Comparison of ENCODE assay signal across 9 mouse cellular contexts in genomic region chr9:103013366-103013765, GRCm38 (mm10). TPM values are rescaled to one million over a fixed set of nuclear protein-coding genes. Genes with fewer than 3 reads are reported as not detected.
DNase-seq lines count a peak whose midpoint lies in the region; ATAC-seq and TF ChIP-seq lines count a peak whose summit lies in the region.
"Had no signal": no experiment of that assay in that cellular context is flagged by ENCODE, and none has a peak within 500 bp of the region (broad histone marks: within the 10 kb centered on the region; RNA-seq: fewer than 3 reads in every experiment).

No protein-coding gene starts in this region.

- H3K4me3 ChIP-seq in forebrain, embryonic 11.5 days (ENCODE audit: low read depth, low read length), result no peak overlapping the region
- no peak overlapping the region for H3K4me3 ChIP-seq in forebrain, embryonic 12.5 days (replicated peaks)
- H3K4me3 ChIP-seq in thymus, adult 2 months (ENCODE audit: control insufficient read depth, insufficient read depth, low read length), result no peak overlapping the region
- no peak overlapping the region for H3K4me3 ChIP-seq in lung, adult 2 months (replicated peaks; ENCODE audit: extremely low read depth, low read depth, low read length)
- H3K4me3 ChIP-seq in stomach, postnatal 0 days (ENCODE audit: low read depth, low read length), result no peak overlapping the region
- H3K4me3 ChIP-seq: heart, embryonic 13.5 days had no signal

- no peaks in the 10 kb centered on the region for H3K9me3 ChIP-seq in forebrain, embryonic 11.5 days (ENCODE audit: control insufficient read depth, low read length)
- H3K9me3 ChIP-seq in forebrain, embryonic 12.5 days, result no peaks in the 10 kb centered on the region
- no peaks in the 10 kb centered on the region for H3K9me3 ChIP-seq in stomach, postnatal 0 days (ENCODE audit: control insufficient read depth, low read length)
- H3K9me3 ChIP-seq: heart, embryonic 13.5 days had no signal

- H3K27me3 ChIP-seq in forebrain, embryonic 11.5 days (ENCODE audit: control insufficient read depth, insufficient read depth, low read length), result peaks cover 8% of the 10 kb centered on the region
- H3K27me3 ChIP-seq in forebrain, embryonic 12.5 days, result peaks cover 22% of the 10 kb centered on the region
- no peaks in the 10 kb centered on the region for H3K27me3 ChIP-seq in thymus, adult 2 months (ENCODE audit: control insufficient read depth, insufficient read depth, low read length)
- H3K27me3 ChIP-seq in stomach, postnatal 0 days (ENCODE audit: control insufficient read depth, insufficient read depth, low read length), result no peaks in the 10 kb centered on the region

- whole genome bisulfite sequencing in forebrain, embryonic 11.5 days, result 4% methylated on average over 5 of the region's 5 CpGs
- 13% methylated on average over 5 of the region's 5 CpGs for WGBS in forebrain, embryonic 12.5 days
- WGBS in thymus, adult 2 months, result 18% methylated on average over 5 of the region's 5 CpGs
- WGBS in lung, adult 2 months, result 8% methylated on average over 5 of the region's 5 CpGs
- 10% methylated on average over 5 of the region's 5 CpGs for WGBS in stomach, postnatal 0 days

- no peak for TF ChIP-seq POLR2A in thymus, adult 2 months (IDR thresholded peaks at IDR 0.05; ENCODE audit: control insufficient read depth, extremely low read depth, insufficient read depth, low read length, poor library complexity)
- no peak for TF ChIP-seq POLR2A in lung, adult 2 months (IDR thresholded peaks at IDR 0.05; ENCODE audit: borderline replicate concordance, extremely low read depth, low read depth, low read length)

- no peak overlapping the region for H3K27ac ChIP-seq in forebrain, embryonic 11.5 days (ENCODE audit: low read depth, low read length)
- H3K27ac ChIP-seq in forebrain, embryonic 12.5 days, result no peak overlapping the region
- no peak overlapping the region for H3K27ac ChIP-seq in thymus, adult 2 months (ENCODE audit: control insufficient read depth, insufficient read depth, low read length)
- no peak overlapping the region for H3K27ac ChIP-seq in stomach, postnatal 0 days (replicated peaks)
- H3K27ac ChIP-seq: heart, embryonic 13.5 days had no signal

- H3K36me3 ChIP-seq in forebrain, embryonic 11.5 days (ENCODE audit: control insufficient read depth, insufficient read depth, low read length), result no peaks in the 10 kb centered on the region
- H3K36me3 ChIP-seq in forebrain, embryonic 12.5 days (replicated peaks), result no peaks in the 10 kb centered on the region
- no peaks in the 10 kb centered on the region for H3K36me3 ChIP-seq in thymus, adult 2 months (ENCODE audit: control insufficient read depth, insufficient read depth, low read length)
- H3K36me3 ChIP-seq in stomach, postnatal 0 days (ENCODE audit: control insufficient read depth, insufficient read depth, low read length), result no peaks in the 10 kb centered on the region
- H3K36me3 ChIP-seq: heart, embryonic 13.5 days had no signal

- DNase-seq in forebrain, embryonic 11.5 days (ENCODE audit: low spot score), result peak; percentile 73
- peak; percentile 19 for DNase-seq in thymus, adult 2 months
- DNase-seq in thymus, adult 18-20 months, result no peak
- DNase-seq in kidney, adult 9 months, result peak; percentile 60
- DNase-seq in lung, adult 2 months, result peak; percentile 71
- DNase-seq in stomach, postnatal 0 days (ENCODE audit: low spot score), result peak; percentile 77

- no peak overlapping the region for H3K9ac ChIP-seq in forebrain, embryonic 11.5 days (ENCODE audit: low read length)
- H3K9ac ChIP-seq in forebrain, embryonic 12.5 days, result no peak overlapping the region
- no peak overlapping the region for H3K9ac ChIP-seq in stomach, postnatal 0 days (ENCODE audit: low read length)
- H3K9ac ChIP-seq: heart, embryonic 13.5 days had no signal

- TF ChIP-seq CTCF in thymus, adult 2 months (IDR thresholded peaks at IDR 0.05; ENCODE audit: borderline replicate concordance, control insufficient read depth, extremely low read depth, insufficient read depth, low read length, poor library complexity), result peak; percentile 18; the same call in 1 of the 2 replicates
- peak; percentile 71 for TF ChIP-seq CTCF in lung, adult 2 months (IDR thresholded peaks at IDR 0.05; ENCODE audit: insufficient read depth, low read length)
- peak; percentile 79 for TF ChIP-seq CTCF in stomach, postnatal 0 days (IDR thresholded peaks at IDR 0.05; ENCODE audit: low read depth)

- no peak for ATAC-seq in forebrain, embryonic 11.5 days (replicated peaks; ENCODE audit: low FRiP score)
- no peak for ATAC-seq in forebrain, embryonic 12.5 days (ENCODE audit: low FRiP score)
- ATAC-seq in common myeloid progenitor, adult 5-6 weeks (replicated peaks; ENCODE audit: low read depth, poor library complexity, severe bottlenecking), result peak; percentile 57; the same call in 1 of the 2 replicates
- no peak for ATAC-seq in stomach, postnatal 0 days (ENCODE audit: low FRiP score, low TSS enrichment)

- H3K4me1 ChIP-seq in forebrain, embryonic 11.5 days (replicated peaks; ENCODE audit: control insufficient read depth, insufficient read depth, low read length), result 0 out of 2 replicates have a peak, but pooled peaks cover 3% of the 10 kb centered on the region
- peaks cover 4% of the 10 kb centered on the region for H3K4me1 ChIP-seq in forebrain, embryonic 12.5 days
- H3K4me1 ChIP-seq in thymus, adult 2 months (replicated peaks; ENCODE audit: control insufficient read depth, insufficient read depth, low read length), result no peaks in the 10 kb centered on the region
- H3K4me1 ChIP-seq in lung, adult 2 months (ENCODE audit: control insufficient read depth, insufficient read depth, low read length), result peaks cover 14% of the 10 kb centered on the region
- no peaks in the 10 kb centered on the region for H3K4me1 ChIP-seq in stomach, postnatal 0 days (replicated peaks; ENCODE audit: control insufficient read depth, insufficient read depth)

- no peak overlapping the region for H3K4me2 ChIP-seq in forebrain, embryonic 11.5 days (ENCODE audit: low read depth, low read length, severe bottlenecking)
- H3K4me2 ChIP-seq in forebrain, embryonic 12.5 days, result no peak overlapping the region
- H3K4me2 ChIP-seq in stomach, postnatal 0 days (replicated peaks; ENCODE audit: low read depth), result no peak overlapping the region
- H3K4me2 ChIP-seq: heart, embryonic 13.5 days had no signal

- no peak for TF ChIP-seq EP300 in stomach, postnatal 0 days (optimal IDR thresholded peaks at IDR 0.05)

RNA-seq across cellular contexts. Expression of gene Slco2a1, which starts 24.9 kb away (rescaled TPM):
- 0.36 and 0.55 TPM in 2 replicates for polyA plus RNA-seq in forebrain, embryonic 11.5 days (2014; fragmentation: Nextera tagmentation; extraction: Ambion mirVana)
- 0.29 and 0.68 TPM in 2 replicates for polyA plus RNA-seq in forebrain, embryonic 12.5 days (2016; fragmentation: Nextera tagmentation; extraction: Ambion mirVana)
- 26.6 and 30.5 TPM in 2 replicates for polyA plus RNA-seq in thymus, adult 2 months (2012; rRNA removed)
- total RNA-seq in common myeloid progenitor, adult 5-6 weeks (2017), result not detected in 2 replicates
- polyA plus RNA-seq in lung, adult 2 months (2012; rRNA removed), result 289 and 334 TPM in 2 replicates
- polyA plus RNA-seq in stomach, postnatal 0 days (2015; fragmentation: Nextera tagmentation; extraction: Ambion mirVana), result 22.1 and 22.3 TPM in 2 replicates

Comparison
In these comparisons a context has a peak if more than half of its experiments do, and no peak if none do; other contexts are left out.
1. DNase-seq: peak in forebrain, embryonic 11.5 days (single experiment), thymus, adult 2 months (single experiment), kidney, adult 9 months (single experiment), lung, adult 2 months (single experiment) and stomach, postnatal 0 days (single experiment); none in thymus, adult 18-20 months (0 of 2).
2. CTCF ChIP-seq: peak in every context shown above with its lines; median percentile 79 in stomach, postnatal 0 days; 71 in lung, adult 2 months; 18 in thymus, adult 2 months.
3. RNA of gene Slco2a1, which starts 24.9 kb away (polyA plus RNA-seq): 289 to 334 TPM in lung, adult 2 months, 26.6 to 30.5 TPM in thymus, adult 2 months and 22.1 to 22.3 TPM in stomach, postnatal 0 days; 0.29 to 0.68 TPM in forebrain, embryonic 12.5 days and 0.36 to 0.55 TPM in forebrain, embryonic 11.5 days; every median in the first group is over 10 times any median in the second.